10 mouse cellular contexts compared by ENCODE assay signal in the genomic region with DNA sequence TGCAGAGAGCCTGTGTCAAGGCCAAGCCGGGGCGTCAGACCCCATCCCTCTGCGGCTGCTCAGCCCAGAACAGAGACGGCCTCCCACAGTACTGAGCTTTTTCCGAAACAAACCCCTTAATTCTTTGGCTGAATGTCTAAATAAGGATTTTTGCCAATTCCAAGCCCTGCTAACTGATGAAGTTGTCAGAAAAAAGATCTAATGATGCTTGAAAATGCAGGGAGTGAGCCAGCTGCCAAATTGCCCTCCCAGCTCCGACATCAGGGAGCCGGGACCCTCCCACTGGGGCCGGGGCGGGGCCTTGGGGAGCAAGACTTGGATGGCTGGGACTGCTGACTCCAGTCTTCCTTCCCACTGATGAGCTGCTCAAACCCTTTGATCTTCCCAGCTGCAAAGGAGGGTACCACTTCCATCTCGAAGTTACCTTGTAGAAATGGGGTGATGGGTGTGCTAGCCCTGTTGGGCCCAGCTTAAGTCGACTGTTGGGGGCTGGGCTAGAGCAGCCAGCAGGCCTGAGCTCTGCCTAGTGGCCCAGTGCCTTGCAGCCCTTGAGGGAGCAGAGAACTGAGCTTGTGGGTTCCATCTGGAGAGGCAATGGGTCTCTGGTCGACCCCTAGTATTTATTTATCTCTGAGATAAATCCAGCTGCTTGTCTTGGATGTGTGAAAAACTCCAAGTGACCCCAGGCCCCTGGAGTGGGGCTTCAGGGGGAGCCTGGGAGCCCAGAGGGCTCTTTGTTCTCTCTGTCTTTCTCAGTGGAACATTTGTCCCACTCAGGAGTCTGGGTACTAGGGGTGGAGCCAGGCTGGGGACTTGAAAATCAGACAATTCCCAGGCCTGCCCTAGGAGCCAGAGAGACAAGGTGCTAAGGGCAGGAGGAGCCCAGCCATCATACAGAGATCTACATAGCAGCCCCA. TPM values are rescaled to one million over a fixed set of nuclear protein-coding genes. Genes with fewer than 3 reads are reported as not detected.
DNase-seq lines count a peak whose midpoint lies in the region; ATAC-seq lines count a peak whose summit lies in the region.
"Had no signal": no experiment of that assay in that cellular context is flagged by ENCODE, and none has a peak within 500 bp of the region (broad histone marks: within the 10 kb centered on the region; RNA-seq: fewer than 3 reads in every experiment).

No protein-coding gene starts in this region.

- no peaks in the 10 kb centered on the region for H3K36me3 ChIP-seq in midbrain, embryonic 10.5 days
- no peaks in the 10 kb centered on the region for H3K36me3 ChIP-seq in midbrain, embryonic 11.5 days (ENCODE audit: control insufficient read depth, insufficient read depth, low read length)
- no peaks in the 10 kb centered on the region for H3K36me3 ChIP-seq in intestine, embryonic 15.5 days
- no peaks in the 10 kb centered on the region for H3K36me3 ChIP-seq in neural tube, embryonic 14.5 days (ENCODE audit: control insufficient read depth, insufficient read depth, low read length)

- 0 out of 2 replicates have a peak, but pooled peaks have one; percentile 23 for ATAC-seq in frontal cortex, adult (ENCODE audit: low TSS enrichment)
- ATAC-seq in midbrain, embryonic 11.5 days (ENCODE audit: low FRiP score) = no peak
- peak; percentile 91 for ATAC-seq in intestine, embryonic 15.5 days
- ATAC-seq in neural tube, embryonic 14.5 days (ENCODE audit: low read depth) = peak; percentile 34
- ATAC-seq in CD4-positive, CD25-positive, alpha-beta regulatory T cell, adult 4 months = no peak

- peak overlapping the region; percentile 33 for H3K27ac ChIP-seq in midbrain, embryonic 10.5 days (replicated peaks)
- no peak overlapping the region for H3K27ac ChIP-seq in midbrain, embryonic 11.5 days (ENCODE audit: low read depth, low read length)
- H3K27ac ChIP-seq in intestine, embryonic 15.5 days = peak overlapping the region; percentile 78
- H3K27ac ChIP-seq in neural tube, embryonic 14.5 days (ENCODE audit: low read depth, low read length) = no peak overlapping the region

- H3K4me3 ChIP-seq in midbrain, embryonic 10.5 days = no peak overlapping the region
- no peak overlapping the region for H3K4me3 ChIP-seq in midbrain, embryonic 11.5 days (ENCODE audit: low read depth, low read length)
- no peak overlapping the region for H3K4me3 ChIP-seq in intestine, embryonic 15.5 days (replicated peaks)
- no peak overlapping the region for H3K4me3 ChIP-seq in neural tube, embryonic 14.5 days (ENCODE audit: low read depth, low read length)

- WGBS in midbrain, embryonic 10.5 days = 24% methylated on average over 12 of the region's 12 CpGs
- 24% methylated on average over 12 of the region's 12 CpGs for WGBS in midbrain, embryonic 11.5 days
- WGBS in intestine, embryonic 15.5 days = 17% methylated on average over 12 of the region's 12 CpGs
- 26% methylated on average over 12 of the region's 12 CpGs for WGBS in neural tube, embryonic 14.5 days

- H3K4me2 ChIP-seq in midbrain, embryonic 11.5 days = no peak overlapping the region
- no peak overlapping the region for H3K4me2 ChIP-seq in intestine, embryonic 15.5 days (replicated peaks)
- no peak overlapping the region for H3K4me2 ChIP-seq in neural tube, embryonic 14.5 days (ENCODE audit: low read depth, low read length)

- peaks cover 15% of the 10 kb centered on the region for H3K27me3 ChIP-seq in midbrain, embryonic 10.5 days (ENCODE audit: low read depth, poor library complexity, severe bottlenecking)
- no peaks in the 10 kb centered on the region for H3K27me3 ChIP-seq in midbrain, embryonic 11.5 days (ENCODE audit: control insufficient read depth, insufficient read depth, low read length)
- no peaks in the 10 kb centered on the region for H3K27me3 ChIP-seq in intestine, embryonic 15.5 days (replicated peaks)
- H3K27me3 ChIP-seq in neural tube, embryonic 14.5 days (ENCODE audit: control insufficient read depth, insufficient read depth, low read length) = no peaks in the 10 kb centered on the region

- H3K4me1 ChIP-seq in midbrain, embryonic 10.5 days = peaks cover 24% of the 10 kb centered on the region
- H3K4me1 ChIP-seq in midbrain, embryonic 11.5 days (ENCODE audit: control insufficient read depth, insufficient read depth, low read length) = no peaks in the 10 kb centered on the region; the same call in 1 of the 2 replicates
- H3K4me1 ChIP-seq in intestine, embryonic 15.5 days (replicated peaks) = peaks cover 8% of the 10 kb centered on the region; the same call in 1 of the 2 replicates
- no peaks in the 10 kb centered on the region for H3K4me1 ChIP-seq in neural tube, embryonic 14.5 days (ENCODE audit: control insufficient read depth, insufficient read depth, low read length)

- no peak overlapping the region for H3K9ac ChIP-seq in midbrain, embryonic 11.5 days (ENCODE audit: low read length)
- no peak overlapping the region for H3K9ac ChIP-seq in intestine, embryonic 15.5 days
- no peak overlapping the region for H3K9ac ChIP-seq in neural tube, embryonic 14.5 days (replicated peaks; ENCODE audit: low read depth, low read length)

- no peak for DNase-seq in frontal cortex, postnatal 14 days (ENCODE audit: low spot score in 2 of 2)
- no peak for DNase-seq in midbrain, embryonic 10.5 days (ENCODE audit: low spot score)
- no peak for DNase-seq in midbrain, embryonic 11.5 days (ENCODE audit: low spot score, missing footprints)
- no peak for DNase-seq in adrenal gland, adult 18-20 months (ENCODE audit: low spot score in 2 of 2)

- no peaks in the 10 kb centered on the region for H3K9me3 ChIP-seq in midbrain, embryonic 10.5 days (replicated peaks)
- H3K9me3 ChIP-seq in midbrain, embryonic 11.5 days (ENCODE audit: control insufficient read depth, low read length) = no peaks in the 10 kb centered on the region
- H3K9me3 ChIP-seq in intestine, embryonic 15.5 days = no peaks in the 10 kb centered on the region
- H3K9me3 ChIP-seq in neural tube, embryonic 14.5 days (ENCODE audit: control insufficient read depth, low read length) = no peaks in the 10 kb centered on the region

RNA-seq across cellular contexts. Expression of gene Cib4, which starts 19.5 kb away (rescaled TPM):
- not detected in 2 replicates for polyA plus RNA-seq in midbrain, embryonic 10.5 days (2016; fragmentation: Nextera tagmentation; extraction: Ambion mirVana)
- not detected in 2 replicates for polyA plus RNA-seq in midbrain, embryonic 11.5 days (2014; fragmentation: Nextera tagmentation; extraction: Ambion mirVana)
- not detected in 2 replicates for polyA plus RNA-seq in intestine, embryonic 15.5 days (2015; fragmentation: Nextera tagmentation; extraction: Ambion mirVana)
- not detected in 2 replicates for polyA plus RNA-seq in neural tube, embryonic 14.5 days (2014; fragmentation: Nextera tagmentation; extraction: Ambion mirVana)
- polyA plus RNA-seq in CD4-positive, CD25-positive, alpha-beta regulatory T cell, adult 4 months (2017; shearing (Covaris generic)) = not detected
- total RNA-seq in adrenal gland, adult 18-20 months (2021) = 1 to 10 TPM in 1 of 2 experiments, under 1 TPM in 1; 0.43 to 1.2 TPM
- polyA plus RNA-seq: C2C12; heart, postnatal 0 days had no signal

Comparison
In these comparisons a context has a peak if more than half of its experiments do, and no peak if none do; other contexts are left out.
1. H3K27ac ChIP-seq: peak in midbrain, embryonic 10.5 days (single experiment) and intestine, embryonic 15.5 days (single experiment); none in midbrain, embryonic 11.5 days (single experiment) and neural tube, embryonic 14.5 days (single experiment).
2. ATAC-seq: peak in frontal cortex, adult (single experiment), intestine, embryonic 15.5 days (single experiment) and neural tube, embryonic 14.5 days (single experiment); none in midbrain, embryonic 11.5 days (single experiment) and CD4-positive, CD25-positive, alpha-beta regulatory T cell, adult 4 months (single experiment).